Mouse (Mus musculus): ENCODE data around the gene Mapt. TPM values are rescaled to one million over a fixed set of nuclear protein-coding genes. Genes with fewer than 3 reads are reported as not detected.
A peak's percentile ranks its signal among the peaks of the same experiment; 100 is the strongest.

The Mapt gene
- polyA plus RNA-seq, 2 experiments: 0.17 to 0.43 TPM

GRCm38 (mm10) chr11:104190008-104190407 lies 41.2 kb upstream of the Mapt start:
- Histone ChIP-seq H3K27ac (no peak overlapping the region), H3K27me3 (ENCODE audit: control insufficient read depth, insufficient read depth, low read length) (no peaks in the 10 kb centered on the region), H3K4me2 (ENCODE audit: low read depth) (no peak overlapping the region), H3K4me1 (replicated peaks; ENCODE audit: control insufficient read depth in 2 of 2, insufficient read depth in 2 of 2, low read length in 1 of 2) (no peaks in the 10 kb centered on the region), H3K9ac (replicated peaks) (no peak overlapping the region), H3K36me3 (replicated peaks; ENCODE audit: control insufficient read depth, insufficient read depth, low read depth) (no peaks in the 10 kb centered on the region), H3K4me3 (ENCODE audit: insufficient read depth in 1 of 2, low read depth in 2 of 2, low read length in 2 of 2) (no peak overlapping the region), H3K9me3 (ENCODE audit: control insufficient read depth, low read length) (no peaks in the 10 kb centered on the region)
- DNase-seq (ENCODE audit: low read depth in 3 of 3, low spot score in 3 of 3) (no peak), ATAC-seq (ENCODE audit: insufficient read depth) (no peak)
- no peak for TF ChIP-seq CTCF (IDR thresholded peaks at IDR 0.05; ENCODE audit: low read depth)
- no peak for TF ChIP-seq EP300 (IDR thresholded peaks at IDR 0.05; ENCODE audit: low read depth)
- 38% methylated on average over 2 of the region's 2 CpGs for WGBS (ENCODE audit: insufficient replicate concordance)

DNA sequence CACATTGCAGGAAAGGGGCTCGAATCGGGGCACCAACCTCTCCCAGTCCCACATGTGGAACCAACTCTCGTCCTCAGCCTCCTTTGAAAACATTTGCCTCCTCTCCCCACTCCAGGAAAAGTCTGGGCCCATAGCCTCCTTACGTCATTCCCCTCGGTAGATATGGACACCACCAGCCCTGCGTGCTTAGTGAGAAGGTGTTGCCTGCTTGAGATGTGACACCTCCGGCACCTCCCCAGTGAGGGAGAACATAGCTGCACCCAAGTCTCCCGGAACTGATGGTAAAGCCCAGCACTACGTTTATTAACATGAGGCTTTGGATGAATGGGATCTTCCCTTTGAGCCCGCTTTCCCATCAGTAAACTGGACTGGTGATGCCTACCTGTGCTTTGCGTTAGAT lies 35.8 kb upstream of the Mapt start:
- Histone ChIP-seq H3K4me2 (ENCODE audit: low read depth) (no peak overlapping the region), H3K27ac (no peak overlapping the region), H3K4me1 (replicated peaks; ENCODE audit: control insufficient read depth in 2 of 2, insufficient read depth in 2 of 2, low read length in 1 of 2) (no peaks in the 10 kb centered on the region), H3K9ac (replicated peaks) (no peak overlapping the region), H3K36me3 (replicated peaks; ENCODE audit: control insufficient read depth, insufficient read depth, low read depth) (no peaks in the 10 kb centered on the region), H3K9me3 (ENCODE audit: control insufficient read depth, low read length) (no peaks in the 10 kb centered on the region), H3K27me3 (ENCODE audit: control insufficient read depth, insufficient read depth, low read length) (no peaks in the 10 kb centered on the region), H3K4me3 (ENCODE audit: insufficient read depth in 1 of 2, low read depth in 2 of 2, low read length in 2 of 2) (no peak overlapping the region)
- TF ChIP-seq CTCF (IDR thresholded peaks at IDR 0.05; ENCODE audit: low read depth) (no peak), EP300 (IDR thresholded peaks at IDR 0.05; ENCODE audit: low read depth) (no peak)
- no peak for DNase-seq (ENCODE audit: low read depth in 3 of 3, low spot score in 3 of 3)
- no peak for ATAC-seq (ENCODE audit: insufficient read depth)
- WGBS (ENCODE audit: insufficient replicate concordance): 57% methylated on average over 11 of the region's 11 CpGs

DNA sequence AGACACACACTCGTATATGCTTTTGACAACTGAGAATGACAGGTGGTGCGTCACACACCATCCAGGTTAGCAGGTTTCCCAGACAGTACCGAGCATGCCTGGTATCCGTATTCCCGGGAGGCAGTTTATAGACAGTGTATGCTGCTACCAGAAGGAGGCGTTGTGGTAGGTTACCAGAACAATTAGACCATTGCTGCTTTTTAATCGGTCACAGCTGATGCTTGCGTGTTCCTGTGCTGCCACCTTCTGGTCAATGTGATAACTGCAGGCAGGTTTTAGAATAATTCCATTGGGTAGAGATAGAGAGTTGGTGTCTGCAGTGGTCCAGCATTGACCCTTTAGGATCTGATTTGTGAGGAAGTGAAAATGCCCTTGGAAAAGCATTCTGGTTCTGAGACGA lies 35.4 kb upstream of the Mapt start:
- H3K4me3 ChIP-seq (ENCODE audit: insufficient read depth in 1 of 2, low read depth in 2 of 2, low read length in 2 of 2): no peak overlapping the region
- H3K9me3 ChIP-seq (ENCODE audit: control insufficient read depth, low read length): no peaks in the 10 kb centered on the region
- H3K9ac ChIP-seq (replicated peaks): no peak overlapping the region
- DNase-seq (ENCODE audit: low read depth in 3 of 3, low spot score in 3 of 3): peak; percentile 40 to 49 (median 45)
- no peak overlapping the region for H3K27ac ChIP-seq
- no peaks in the 10 kb centered on the region for H3K4me1 ChIP-seq (replicated peaks; ENCODE audit: control insufficient read depth in 2 of 2, insufficient read depth in 2 of 2, low read length in 1 of 2)
- no peaks in the 10 kb centered on the region for H3K36me3 ChIP-seq (replicated peaks; ENCODE audit: control insufficient read depth, insufficient read depth, low read depth)
- ATAC-seq (ENCODE audit: insufficient read depth): no peak
- no peak overlapping the region for H3K4me2 ChIP-seq (ENCODE audit: low read depth)
- no peak for TF ChIP-seq EP300 (IDR thresholded peaks at IDR 0.05; ENCODE audit: low read depth)
- peak; percentile 92 for TF ChIP-seq CTCF (IDR thresholded peaks at IDR 0.05; ENCODE audit: low read depth)
- whole genome bisulfite sequencing (ENCODE audit: insufficient replicate concordance): 9% methylated on average over 9 of the region's 9 CpGs
- no peaks in the 10 kb centered on the region for H3K27me3 ChIP-seq (ENCODE audit: control insufficient read depth, insufficient read depth, low read length)

DNA sequence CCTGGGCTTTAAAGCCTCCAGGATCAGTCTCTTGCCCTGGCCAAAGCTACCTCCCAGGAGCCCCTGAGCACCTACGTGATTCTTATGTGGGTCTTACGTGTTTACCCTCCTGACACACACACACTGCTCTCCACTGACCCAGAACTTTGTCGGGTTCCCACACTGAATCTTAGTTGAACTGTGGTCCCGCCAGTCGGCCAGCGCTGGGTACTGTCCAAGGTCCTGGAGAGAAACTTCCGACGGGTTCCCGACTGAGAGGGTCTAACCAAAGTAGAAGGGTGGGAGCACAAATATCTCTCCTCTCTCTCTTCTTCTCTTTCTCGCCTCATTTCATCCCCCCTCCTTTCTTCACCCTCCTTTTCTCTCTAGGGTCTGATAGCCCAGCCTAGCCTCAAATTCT lies 33.3 kb upstream of the Mapt start:
- no peaks in the 10 kb centered on the region for H3K4me1 ChIP-seq (replicated peaks; ENCODE audit: control insufficient read depth in 2 of 2, insufficient read depth in 2 of 2, low read length in 1 of 2)
- no peak overlapping the region for H3K9ac ChIP-seq (replicated peaks)
- TF ChIP-seq CTCF (IDR thresholded peaks at IDR 0.05; ENCODE audit: low read depth) (no peak), EP300 (IDR thresholded peaks at IDR 0.05; ENCODE audit: low read depth) (no peak)
- 5% methylated on average over 10 of the region's 10 CpGs for WGBS (ENCODE audit: insufficient replicate concordance)
- no peak overlapping the region for H3K4me2 ChIP-seq (ENCODE audit: low read depth)
- no peaks in the 10 kb centered on the region for H3K9me3 ChIP-seq (ENCODE audit: control insufficient read depth, low read length)
- no peak for ATAC-seq (ENCODE audit: insufficient read depth)
- no peak overlapping the region for H3K27ac ChIP-seq
- no peak for DNase-seq (ENCODE audit: low read depth in 3 of 3, low spot score in 3 of 3)
- H3K27me3 ChIP-seq (ENCODE audit: control insufficient read depth, insufficient read depth, low read length): no peaks in the 10 kb centered on the region
- H3K4me3 ChIP-seq (ENCODE audit: insufficient read depth in 1 of 2, low read depth in 2 of 2, low read length in 2 of 2): no peak overlapping the region
- no peaks in the 10 kb centered on the region for H3K36me3 ChIP-seq (replicated peaks; ENCODE audit: control insufficient read depth, insufficient read depth, low read depth)

DNA sequence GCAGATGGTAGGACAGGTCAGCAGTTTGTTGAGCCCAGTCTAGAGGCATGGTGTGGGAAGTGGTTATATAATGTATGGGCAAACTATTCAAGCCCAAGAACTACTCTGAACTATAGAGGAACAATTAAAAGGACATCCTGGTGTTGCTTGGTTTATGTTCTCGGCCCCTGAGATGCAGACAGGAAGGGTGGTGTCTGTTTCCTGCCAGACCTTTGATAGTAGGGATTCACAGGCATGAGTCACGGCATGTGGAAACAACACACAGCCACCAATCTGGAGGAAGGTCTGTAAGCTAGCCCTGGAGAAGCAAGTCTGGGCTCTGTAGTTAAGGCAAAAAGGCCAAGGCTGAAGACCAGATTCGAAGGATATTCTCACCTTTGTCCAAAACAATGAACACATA lies 27.9 kb upstream of the Mapt start:
- Histone ChIP-seq H3K36me3 (replicated peaks; ENCODE audit: control insufficient read depth, insufficient read depth, low read depth) (no peaks in the 10 kb centered on the region), H3K9me3 (ENCODE audit: control insufficient read depth, low read length) (no peaks in the 10 kb centered on the region), H3K4me2 (ENCODE audit: low read depth) (no peak overlapping the region), H3K27ac (no peak overlapping the region), H3K9ac (replicated peaks) (no peak overlapping the region), H3K4me1 (replicated peaks; ENCODE audit: control insufficient read depth in 2 of 2, insufficient read depth in 2 of 2, low read length in 1 of 2) (no peaks in the 10 kb centered on the region), H3K4me3 (ENCODE audit: insufficient read depth in 1 of 2, low read depth in 2 of 2, low read length in 2 of 2) (no peak overlapping the region), H3K27me3 (ENCODE audit: control insufficient read depth, insufficient read depth, low read length) (no peaks in the 10 kb centered on the region)
- ATAC-seq (ENCODE audit: insufficient read depth) (no peak), DNase-seq (ENCODE audit: low read depth in 3 of 3, low spot score in 3 of 3) (no peak)
- no peak for TF ChIP-seq CTCF (IDR thresholded peaks at IDR 0.05; ENCODE audit: low read depth)
- no peak for TF ChIP-seq EP300 (IDR thresholded peaks at IDR 0.05; ENCODE audit: low read depth)
- WGBS (ENCODE audit: insufficient replicate concordance): 23% methylated on average over 3 of the region's 3 CpGs

Data from liver, embryonic 14.5 days (tissue).